ENCODE assay signal across 21 mouse cellular contexts in genomic region chr6:72222876-72223275, GRCm38 (mm10). TPM values are rescaled to one million over a fixed set of nuclear protein-coding genes. Genes with fewer than 3 reads are reported as not detected.
DNase-seq lines count a peak whose midpoint lies in the region; ATAC-seq and TF ChIP-seq lines count a peak whose summit lies in the region.
"Had no signal": no experiment of that assay in that cellular context is flagged by ENCODE, and none has a peak within 500 bp of the region (broad histone marks: within the 10 kb centered on the region; RNA-seq: fewer than 3 reads in every experiment).

No protein-coding gene starts in this region.

- WGBS in forebrain, embryonic 13.5 days, result 58% methylated on average over 6 of the region's 6 CpGs
- 67% methylated on average over 6 of the region's 6 CpGs for WGBS in forebrain, postnatal 0 days
- WGBS in hindbrain, embryonic 12.5 days, result 68% methylated on average over 6 of the region's 6 CpGs
- WGBS in hindbrain, embryonic 13.5 days, result 66% methylated on average over 6 of the region's 6 CpGs
- WGBS in neural tube, embryonic 12.5 days, result 45% methylated on average over 6 of the region's 6 CpGs

- H3K9me3 ChIP-seq in forebrain, embryonic 13.5 days (replicated peaks), result no peaks in the 10 kb centered on the region
- no peaks in the 10 kb centered on the region for H3K9me3 ChIP-seq in forebrain, postnatal 0 days (ENCODE audit: low read length)
- no peaks in the 10 kb centered on the region for H3K9me3 ChIP-seq in hindbrain, embryonic 12.5 days (replicated peaks)
- no peaks in the 10 kb centered on the region for H3K9me3 ChIP-seq in hindbrain, embryonic 13.5 days
- H3K9me3 ChIP-seq in neural tube, embryonic 12.5 days, result no peaks in the 10 kb centered on the region
- H3K9me3 ChIP-seq: embryonic facial prominence, embryonic 12.5 days had no signal

- no peak for TF ChIP-seq CTCF in forebrain, postnatal 0 days (IDR thresholded peaks at IDR 0.05; ENCODE audit: low read depth)

- no peak for ATAC-seq in forebrain, embryonic 13.5 days
- no peak for ATAC-seq in forebrain, postnatal 0 days
- no peak for ATAC-seq in hindbrain, embryonic 12.5 days (ENCODE audit: low FRiP score)
- no peak for ATAC-seq in hindbrain, embryonic 13.5 days (ENCODE audit: low FRiP score)
- no peak for ATAC-seq in neural tube, embryonic 12.5 days (ENCODE audit: low FRiP score, low read depth)
- ATAC-seq: lung, postnatal 0 days had no signal

- peaks cover 62% of the 10 kb centered on the region for H3K4me1 ChIP-seq in forebrain, embryonic 13.5 days
- H3K4me1 ChIP-seq in forebrain, postnatal 0 days (ENCODE audit: insufficient read depth), result peaks cover 6% of the 10 kb centered on the region; the same call in 1 of the 2 replicates
- H3K4me1 ChIP-seq in hindbrain, embryonic 12.5 days, result peaks cover 54% of the 10 kb centered on the region
- peaks cover 55% of the 10 kb centered on the region for H3K4me1 ChIP-seq in hindbrain, embryonic 13.5 days (replicated peaks)
- peaks cover 44% of the 10 kb centered on the region for H3K4me1 ChIP-seq in neural tube, embryonic 12.5 days

- peak overlapping the region; percentile 34; the same call in 1 of the 2 replicates for H3K9ac ChIP-seq in forebrain, embryonic 13.5 days
- no peak overlapping the region for H3K9ac ChIP-seq in forebrain, postnatal 0 days
- H3K9ac ChIP-seq in hindbrain, embryonic 12.5 days, result no peak overlapping the region; the same call in 1 of the 2 replicates
- no peak overlapping the region for H3K9ac ChIP-seq in hindbrain, embryonic 13.5 days
- H3K9ac ChIP-seq in neural tube, embryonic 12.5 days, result no peak overlapping the region
- H3K9ac ChIP-seq: hindbrain, embryonic 14.5 days; liver, embryonic 14.5 days had no signal

- H3K27me3 ChIP-seq in forebrain, embryonic 13.5 days, result peaks cover 13% of the 10 kb centered on the region; the same call in 1 of the 2 replicates
- H3K27me3 ChIP-seq in forebrain, postnatal 0 days (ENCODE audit: insufficient read depth, low read length), result peaks cover 5% of the 10 kb centered on the region; the same call in 1 of the 2 replicates
- peaks cover 59% of the 10 kb centered on the region for H3K27me3 ChIP-seq in hindbrain, embryonic 12.5 days
- peaks cover 86% of the 10 kb centered on the region for H3K27me3 ChIP-seq in hindbrain, embryonic 13.5 days
- H3K27me3 ChIP-seq in neural tube, embryonic 12.5 days (replicated peaks), result peaks cover 74% of the 10 kb centered on the region

- no peak for DNase-seq in forebrain, postnatal 0 days
- no peak for DNase-seq in neural tube, embryonic 10.5 days (ENCODE audit: extremely low spot score, low spot score)
- no peak for DNase-seq in embryo, embryonic 10.5 days (ENCODE audit: low spot score)
- DNase-seq: adrenal gland, postnatal 10 days; B cell, adult 2 months; cerebellum, adult 11-12 months; cerebellum, postnatal 36 days; kidney, postnatal 14 days; left cerebral cortex, postnatal 4 days; right cerebral cortex, adult 18-20 months; thymus, adult 18-20 months had no signal

- H3K27ac ChIP-seq in forebrain, embryonic 13.5 days, result peak overlapping the region; percentile 76
- H3K27ac ChIP-seq in forebrain, postnatal 0 days (ENCODE audit: low read depth, low read length), result no peak overlapping the region
- H3K27ac ChIP-seq in hindbrain, embryonic 12.5 days, result no peak overlapping the region
- H3K27ac ChIP-seq in hindbrain, embryonic 13.5 days, result no peak overlapping the region
- no peak overlapping the region for H3K27ac ChIP-seq in neural tube, embryonic 12.5 days
- H3K27ac ChIP-seq: embryonic facial prominence, embryonic 12.5 days; hindbrain, embryonic 14.5 days; liver, embryonic 14.5 days had no signal

- H3K4me3 ChIP-seq in forebrain, embryonic 13.5 days, result no peak overlapping the region
- H3K4me3 ChIP-seq in forebrain, postnatal 0 days (ENCODE audit: low read depth, low read length), result no peak overlapping the region
- no peak overlapping the region for H3K4me3 ChIP-seq in hindbrain, embryonic 12.5 days
- H3K4me3 ChIP-seq in hindbrain, embryonic 13.5 days, result no peak overlapping the region
- H3K4me3 ChIP-seq in neural tube, embryonic 12.5 days, result no peak overlapping the region
- H3K4me3 ChIP-seq: embryonic facial prominence, embryonic 12.5 days; myocyte had no signal

- H3K36me3 ChIP-seq in forebrain, embryonic 13.5 days (ENCODE audit: poor library complexity, severe bottlenecking), result no peaks in the 10 kb centered on the region
- H3K36me3 ChIP-seq in forebrain, postnatal 0 days (ENCODE audit: insufficient read depth), result no peaks in the 10 kb centered on the region
- H3K36me3 ChIP-seq in hindbrain, embryonic 12.5 days, result no peaks in the 10 kb centered on the region
- H3K36me3 ChIP-seq in hindbrain, embryonic 13.5 days, result no peaks in the 10 kb centered on the region
- no peaks in the 10 kb centered on the region for H3K36me3 ChIP-seq in neural tube, embryonic 12.5 days
- H3K36me3 ChIP-seq: embryonic facial prominence, embryonic 12.5 days had no signal

- H3K4me2 ChIP-seq in forebrain, embryonic 13.5 days, result peak overlapping the region; percentile 30
- no peak overlapping the region for H3K4me2 ChIP-seq in forebrain, postnatal 0 days (ENCODE audit: low read depth)
- peak overlapping the region; percentile 22; the same call in 1 of the 2 replicates for H3K4me2 ChIP-seq in hindbrain, embryonic 12.5 days (replicated peaks)
- no peak overlapping the region for H3K4me2 ChIP-seq in hindbrain, embryonic 13.5 days
- H3K4me2 ChIP-seq in neural tube, embryonic 12.5 days (replicated peaks), result peak overlapping the region; percentile 36; the same call in 1 of the 2 replicates
- H3K4me2 ChIP-seq: hindbrain, embryonic 14.5 days had no signal

RNA-seq across cellular contexts. Expression of gene Atoh8, which starts 12.5 kb away (rescaled TPM):
- polyA plus RNA-seq in forebrain, embryonic 13.5 days (2015; fragmentation: Nextera tagmentation; extraction: Ambion mirVana), result 2.9 and 4.5 TPM in 2 replicates
- total RNA-seq in forebrain, postnatal 0 days (2014; rRNA removed), result 2.6 and 6.9 TPM in 2 replicates
- polyA plus RNA-seq in forebrain, postnatal 0 days (2015; fragmentation: Nextera tagmentation; extraction: Ambion mirVana), result 3.9 TPM in 2 replicates
- polyA plus RNA-seq in hindbrain, embryonic 12.5 days (2016; fragmentation: Nextera tagmentation; extraction: Ambion mirVana), result 12.4 and 13.7 TPM in 2 replicates
- polyA plus RNA-seq in hindbrain, embryonic 13.5 days (2015; fragmentation: Nextera tagmentation; extraction: Ambion mirVana), result 3.2 and 4.2 TPM in 2 replicates
- polyA plus RNA-seq in neural tube, embryonic 12.5 days (2016; fragmentation: Nextera tagmentation; extraction: Ambion mirVana), result 7.3 and 8.4 TPM in 2 replicates
- total RNA-seq: granulocyte monocyte progenitor cell, adult 5-6 weeks had no signal

Comparison
In these comparisons a context has a peak if more than half of its experiments do, and no peak if none do; other contexts are left out.
1. H3K4me2 ChIP-seq: peak in forebrain, embryonic 13.5 days (single experiment), hindbrain, embryonic 12.5 days (single experiment) and neural tube, embryonic 12.5 days (single experiment); none in forebrain, postnatal 0 days (single experiment) and hindbrain, embryonic 13.5 days (single experiment).